Mouse (Mus musculus) forebrain, embryonic 10.5 days (tissue): ENCODE data around the gene Vsnl1. TPM values are rescaled to one million over a fixed set of nuclear protein-coding genes. Genes with fewer than 3 reads are reported as not detected.

Experiments
- DNase-seq: peaks from one replicate; pipeline ENCODE4 v3.0.0-alpha.2; 2017; ENCODE audit warnings: low spot score; ENCODE audit errors: extremely low spot score
- H3K27ac ChIP-seq: fragments of 300-500 bp; sonication (generic); 2 replicates; pipeline ENCODE4 v1.5.1; 2016; ENCODE audit warnings: mild to moderate bottlenecking
- H3K27me3 ChIP-seq: fragments of 300-500 bp; sonication (generic); 2 replicates; pipeline ENCODE4 v1.6.1; 2016; ENCODE audit warnings: mild to moderate bottlenecking; ENCODE audit not compliant: poor library complexity, severe bottlenecking
- H3K36me3 ChIP-seq: fragments of 300-500 bp; sonication (generic); replicated peaks from 2 replicates; pipeline ENCODE4 v1.6.1; 2016; ENCODE audit warnings: mild to moderate bottlenecking, moderate library complexity
- H3K4me1 ChIP-seq: fragments of 300-500 bp; sonication (generic); 2 replicates; pipeline ENCODE4 v1.6.1; 2016
- H3K4me3 ChIP-seq: fragments of 300-500 bp; sonication (generic); 2 replicates; pipeline ENCODE4 v1.5.1; 2016; ENCODE audit warnings: mild to moderate bottlenecking, moderate library complexity
- H3K9me3 ChIP-seq: fragments of 300-500 bp; sonication (generic); 2 replicates; pipeline ENCODE4 v1.6.1; 2016; ENCODE audit warnings: mild to moderate bottlenecking, moderate library complexity
- WGBS: fragments of 180-500 bp; shearing (Covaris S2); methylation state at CpG from one replicate; pipeline ENCODE4 v1.1.7; 2016; 5-methylcytosine and 5-hydroxymethylcytosine counted together
- microRNA-seq: library from miRNA; unstranded; fragments of <30 nt; microRNA quantifications from one replicate; pipeline ENCODE4, GENCODE M21; 2017
- polyA plus RNA-seq: library from polyadenylated mRNA; unstranded; fragments of >200 nt; fragmentation: Nextera tagmentation; extraction: Ambion mirVana; gene quantifications from 2 replicates; pipeline ENCODE4 v1.2.1, GENCODE M21; 2016

Gene Vsnl1
- polyA plus RNA-seq, 1 experiment from 2014 or later, result 0.71 TPM

DNA sequence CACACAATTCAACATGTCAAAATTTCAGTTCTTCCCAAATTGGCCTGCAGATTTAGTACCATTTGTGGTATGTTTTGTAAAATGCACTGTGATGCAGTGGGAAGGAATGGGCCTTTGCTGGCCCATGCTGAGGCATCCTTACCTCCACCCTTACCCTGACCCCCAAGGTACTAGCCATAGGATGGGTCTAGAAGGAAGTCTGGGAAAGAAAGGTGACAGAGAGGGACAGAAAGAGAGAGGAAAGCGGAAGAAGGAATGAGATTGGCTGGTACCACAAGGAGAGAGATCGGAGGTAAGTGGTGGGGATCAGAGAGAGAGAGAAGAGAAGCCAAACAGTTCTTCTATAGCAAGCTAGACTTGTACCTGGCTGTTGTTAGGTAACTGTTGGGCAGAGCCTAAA is 125.3 kb downstream of the Vsnl1 start:
- Histone ChIP-seq H3K36me3 (peaks cover 82% of the 10 kb centered on the region), H3K27me3 (no peaks in the 10 kb centered on the region), H3K9me3 (no peaks in the 10 kb centered on the region), H3K4me1 (no peaks in the 10 kb centered on the region), H3K27ac (no peak overlapping the region), H3K4me3 (no peak overlapping the region)
- DNase-seq, result no peak
- 90% methylated on average over 2 of the region's 2 CpGs for WGBS

DNA sequence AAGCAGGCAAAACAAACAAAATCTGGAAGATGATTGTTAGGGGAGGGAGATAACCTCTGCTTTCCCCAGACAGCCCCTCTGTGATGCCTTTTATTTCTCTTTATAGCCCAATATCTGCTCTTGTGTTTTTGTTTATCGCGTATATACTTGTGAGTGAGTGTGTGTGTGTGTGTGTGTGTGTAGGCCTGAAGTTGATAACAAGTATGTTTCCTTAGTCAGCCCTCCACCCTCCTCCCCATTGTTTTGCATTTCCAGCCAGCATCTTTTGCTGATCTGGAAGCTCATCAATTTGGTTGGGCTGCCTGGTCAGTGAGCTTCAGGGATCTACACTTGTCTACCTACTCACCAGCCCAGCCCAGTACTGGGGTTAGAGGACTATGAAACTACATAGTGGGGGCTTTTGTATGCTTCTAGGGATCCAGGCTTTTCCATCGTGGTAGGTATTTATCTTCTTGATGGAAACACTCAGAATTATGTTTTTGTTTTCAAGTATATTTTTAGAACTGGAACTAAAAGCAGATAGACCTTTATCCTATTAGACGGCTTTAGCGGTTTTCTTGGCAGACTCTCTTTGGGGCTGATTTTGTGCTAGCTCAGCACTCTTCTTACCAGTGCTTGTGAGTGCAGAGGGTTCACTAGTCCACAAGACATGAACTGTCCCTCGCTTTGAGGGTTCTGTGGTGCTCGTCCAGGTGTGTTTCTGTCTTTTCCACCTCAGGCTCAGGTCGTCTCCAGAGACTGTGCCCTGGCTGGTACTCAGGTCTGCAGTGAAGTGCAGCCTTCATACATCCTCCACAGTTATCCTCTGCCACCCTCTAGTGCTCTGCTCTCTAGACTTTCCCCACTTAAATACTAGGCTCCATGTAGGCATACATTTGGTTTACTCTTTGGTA is 129.4 kb downstream of the Vsnl1 start:
- 90% methylated on average over 8 of the region's 8 CpGs for WGBS
- H3K9me3 ChIP-seq, result no peaks in the 10 kb centered on the region
- H3K4me3 ChIP-seq, result no peak overlapping the region
- no peak overlapping the region for H3K27ac ChIP-seq
- H3K4me1 ChIP-seq, result no peaks in the 10 kb centered on the region
- peaks cover 92% of the 10 kb centered on the region for H3K36me3 ChIP-seq
- no peaks in the 10 kb centered on the region for H3K27me3 ChIP-seq
- no peak for DNase-seq

DNA sequence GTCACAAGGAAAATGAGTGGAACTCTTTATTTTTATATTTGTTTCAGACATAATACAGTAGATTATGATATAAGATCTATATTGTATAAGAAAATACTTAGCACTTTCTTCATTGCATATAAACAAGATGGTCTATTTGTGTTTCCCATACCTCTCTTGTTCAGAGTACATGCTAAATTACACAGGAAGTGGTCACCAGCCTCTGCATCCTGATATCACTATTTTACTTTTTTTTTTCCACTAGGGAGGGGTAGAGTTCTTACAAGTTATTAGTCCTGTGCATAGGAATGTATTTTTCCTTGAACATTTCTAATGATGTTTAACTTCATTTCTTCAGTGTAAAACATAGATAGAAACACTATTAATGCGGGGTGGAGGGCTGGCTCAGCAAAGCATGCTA is 135.6 kb downstream of the Vsnl1 start:
- Histone ChIP-seq H3K4me1 (no peaks in the 10 kb centered on the region), H3K9me3 (no peaks in the 10 kb centered on the region), H3K27me3 (no peaks in the 10 kb centered on the region), H3K27ac (no peak overlapping the region), H3K36me3 (peaks cover 96% of the 10 kb centered on the region), H3K4me3 (no peak overlapping the region)
- WGBS, result 85% methylated on average over 1 of the region's 1 CpGs
- no peak for DNase-seq

DNA sequence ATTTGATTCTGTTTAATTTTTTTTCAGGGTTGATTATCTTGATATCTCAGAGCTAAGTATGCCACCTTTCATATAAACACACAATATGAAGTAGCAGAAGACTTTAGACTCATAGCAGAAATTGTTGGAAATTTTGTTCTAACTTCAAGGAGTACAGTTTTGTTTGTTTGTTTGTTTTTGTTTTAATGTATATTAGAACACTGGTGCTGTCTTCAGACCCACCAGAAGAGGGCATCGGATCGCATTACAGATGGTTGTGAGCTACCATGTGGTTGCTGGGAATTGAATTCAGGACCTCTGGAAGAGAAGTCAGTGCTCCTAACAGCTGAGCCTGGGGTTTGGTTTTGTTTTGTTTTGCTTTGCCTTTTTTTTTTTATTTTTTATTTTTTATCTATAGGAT is 150.0 kb downstream of the Vsnl1 start:
- H3K27me3 ChIP-seq, result no peaks in the 10 kb centered on the region
- no peaks in the 10 kb centered on the region for H3K9me3 ChIP-seq
- no peak overlapping the region for H3K27ac ChIP-seq
- H3K4me3 ChIP-seq, result no peak overlapping the region
- no peaks in the 10 kb centered on the region for H3K4me1 ChIP-seq
- 94% methylated on average over 2 of the region's 2 CpGs for WGBS
- DNase-seq, result no peak
- H3K36me3 ChIP-seq, result peaks cover 99% of the 10 kb centered on the region

DNA sequence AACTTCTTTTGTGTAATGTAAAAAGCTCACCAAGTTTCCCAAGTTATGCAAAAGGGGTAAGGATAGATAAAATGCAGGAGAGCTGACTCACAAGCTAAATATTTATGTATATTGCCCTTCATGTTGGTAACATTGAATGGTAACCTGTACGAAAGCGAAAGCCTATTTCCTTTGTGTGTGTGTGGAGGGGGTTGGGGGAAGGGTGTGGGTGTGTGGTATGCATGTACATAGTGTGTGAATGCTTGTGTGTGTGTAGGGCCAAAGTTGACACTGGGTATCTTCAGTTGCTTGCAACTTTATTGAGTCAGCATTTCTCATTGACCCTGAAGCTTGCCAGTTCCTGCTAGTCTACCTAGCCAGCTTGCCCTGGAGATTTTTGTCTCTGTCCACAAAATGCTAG is 154.8 kb downstream of the Vsnl1 start:
- Histone ChIP-seq H3K36me3 (peaks cover 96% of the 10 kb centered on the region), H3K4me3 (no peak overlapping the region), H3K27ac (no peak overlapping the region), H3K27me3 (no peaks in the 10 kb centered on the region), H3K4me1 (no peaks in the 10 kb centered on the region), H3K9me3 (no peaks in the 10 kb centered on the region)
- no peak for DNase-seq
- WGBS, result 91% methylated on average over 2 of the region's 2 CpGs

DNA sequence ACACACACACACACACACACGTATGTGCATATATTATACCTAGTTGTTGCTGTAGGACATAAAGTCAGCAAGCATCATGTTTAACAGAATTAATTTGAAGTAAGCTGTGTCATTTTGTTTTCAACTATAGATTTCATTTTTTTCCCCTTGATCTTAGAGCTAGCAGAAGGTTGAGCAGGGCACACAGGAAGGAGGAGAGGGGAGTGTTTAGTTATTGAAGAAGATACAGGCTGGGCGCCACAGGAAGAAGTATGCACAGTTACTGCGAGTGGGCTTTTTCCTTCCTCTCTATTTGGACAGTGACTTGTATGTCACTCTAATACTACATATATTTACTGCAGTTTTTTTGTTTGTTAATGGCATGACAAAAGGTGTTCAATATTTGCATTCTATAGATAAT is 156.5 kb downstream of the Vsnl1 start:
- no peak overlapping the region for H3K27ac ChIP-seq
- H3K36me3 ChIP-seq, result peaks cover 90% of the 10 kb centered on the region
- 93% methylated on average over 3 of the region's 3 CpGs for WGBS

DNA sequence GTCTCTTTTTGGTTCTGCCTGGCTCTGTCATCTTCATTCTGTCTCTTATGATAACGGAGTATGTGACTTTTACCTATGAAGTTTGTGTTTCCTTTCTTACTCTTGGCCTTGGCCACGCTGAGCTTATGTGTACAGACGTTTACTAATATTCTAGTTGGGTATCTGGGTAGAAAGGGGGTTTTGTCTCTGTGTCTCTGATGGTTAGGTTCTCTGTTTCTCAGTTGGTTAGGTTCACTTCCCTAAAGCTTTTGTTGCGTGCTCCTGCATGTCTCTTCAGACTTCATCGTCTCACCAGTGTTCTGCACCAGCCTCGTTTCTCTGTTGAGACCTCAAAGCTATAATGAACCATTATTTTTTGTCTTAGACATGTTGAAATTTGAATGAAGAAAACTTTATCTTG is 159.2 kb downstream of the Vsnl1 start:
- Histone ChIP-seq H3K27me3 (no peaks in the 10 kb centered on the region), H3K27ac (no peak overlapping the region), H3K4me1 (no peaks in the 10 kb centered on the region), H3K4me3 (no peak overlapping the region), H3K9me3 (no peaks in the 10 kb centered on the region), H3K36me3 (peaks cover 89% of the 10 kb centered on the region)
- DNase-seq, result no peak
- WGBS, result 92% methylated on average over 6 of the region's 6 CpGs

More for the DNA sequence above, 156.5 kb downstream of the Vsnl1 start:
- no peak for DNase-seq
- Histone ChIP-seq H3K4me1 (no peaks in the 10 kb centered on the region), H3K9me3 (no peaks in the 10 kb centered on the region), H3K27me3 (no peaks in the 10 kb centered on the region), H3K4me3 (no peak overlapping the region)

DNA sequence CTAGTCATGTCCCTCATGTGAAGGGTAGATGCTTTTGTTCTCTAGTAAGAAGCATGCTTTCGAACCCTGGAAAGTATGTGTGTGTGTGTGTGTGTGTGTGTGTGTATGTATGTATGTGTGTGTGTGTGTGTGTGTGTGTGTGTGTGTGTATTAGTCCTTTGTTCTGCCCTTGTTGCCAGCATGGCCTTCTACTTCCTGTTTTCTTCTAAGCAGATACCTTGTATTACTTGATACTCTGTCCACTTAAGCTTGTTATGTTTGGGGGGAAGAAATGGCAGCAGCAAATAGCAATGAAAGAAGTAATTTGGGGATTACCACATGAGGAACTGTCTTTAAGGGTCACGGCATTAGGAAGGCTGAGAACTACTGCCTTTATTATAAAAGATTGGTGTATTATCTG is 159.8 kb downstream of the Vsnl1 start:
- Histone ChIP-seq H3K4me1 (no peaks in the 10 kb centered on the region), H3K4me3 (no peak overlapping the region), H3K9me3 (no peaks in the 10 kb centered on the region), H3K27me3 (no peaks in the 10 kb centered on the region), H3K27ac (no peak overlapping the region), H3K36me3 (peaks cover 90% of the 10 kb centered on the region)
- 89% methylated on average over 2 of the region's 2 CpGs for WGBS
- no peak for DNase-seq

Small RNA genes within 50 kb of the gene (microRNA-seq; reads per million reads assigned to microRNA genes)
- gene Mir7675, result not detected

Other genes with a start within 250 kb of the Vsnl1 start
- gene Msgn1, start 227.6 kb downstream of the Vsnl1 start, polyA plus RNA-seq, result not detected in 2 replicates
- 19.1 and 19.7 TPM in 2 replicates for gene Gen1, start 170.8 kb downstream of the Vsnl1 start, polyA plus RNA-seq
- gene Smc6, start 170.7 kb downstream of the Vsnl1 start, polyA plus RNA-seq, result 140 and 148 TPM in 2 replicates
- 0.14 and 0.45 TPM in 2 replicates for gene Rad51ap2, start 19.5 kb upstream of the Vsnl1 start, polyA plus RNA-seq